In genomic region chr19:42876563-42876962, GRCm38 (mm10) we compare ENCODE assay signal across 23 mouse cellular contexts.
DNase-seq lines count a peak whose midpoint lies in the region; ATAC-seq lines count a peak whose summit lies in the region.
"Had no signal": no experiment of that assay in that cellular context is flagged by ENCODE, and none has a peak within 500 bp of the region (broad histone marks: within the 10 kb centered on the region; RNA-seq: fewer than 3 reads in every experiment).

No protein-coding gene starts in this region.

- H3K36me3 ChIP-seq in stomach, embryonic 14.5 days (ENCODE audit: control insufficient read depth, insufficient read depth, low read length), result no peaks in the 10 kb centered on the region
- H3K36me3 ChIP-seq in stomach, embryonic 16.5 days (ENCODE audit: control insufficient read depth, insufficient read depth, low read length), result no peaks in the 10 kb centered on the region
- no peaks in the 10 kb centered on the region for H3K36me3 ChIP-seq in kidney, embryonic 16.5 days (ENCODE audit: insufficient read depth, low read length)
- H3K36me3 ChIP-seq: embryonic facial prominence, embryonic 10.5 days; embryonic facial prominence, embryonic 12.5 days; forebrain, embryonic 15.5 days had no signal

- peak; percentile 41 for DNase-seq in ES-CJ7 (ENCODE audit: low read depth, low spot score)
- no peak for DNase-seq in kidney, postnatal 14 days
- DNase-seq in frontal cortex, postnatal 25 days (ENCODE audit: low spot score in 2 of 2), result no peak
- DNase-seq: adrenal gland, adult 8-10 months; adrenal gland, postnatal 14 days; adrenal gland, postnatal 36 days; B cell, adult 2 months; cerebellum, adult 11-12 months; cerebellum, adult 2 months; cerebellum, adult 9-10 months; cerebellum, postnatal 10 days; cerebellum, postnatal 25 days; forebrain, postnatal 0 days had no signal

- H3K27me3 ChIP-seq in stomach, embryonic 14.5 days (ENCODE audit: control insufficient read depth, insufficient read depth, low read length), result no peaks in the 10 kb centered on the region
- no peaks in the 10 kb centered on the region for H3K27me3 ChIP-seq in stomach, embryonic 16.5 days (ENCODE audit: control insufficient read depth, insufficient read depth, low read length)
- H3K27me3 ChIP-seq in kidney, embryonic 16.5 days (ENCODE audit: insufficient read depth, low read length), result no peaks in the 10 kb centered on the region
- H3K27me3 ChIP-seq: CH12.LX; embryonic facial prominence, embryonic 12.5 days; forebrain, embryonic 13.5 days; forebrain, embryonic 15.5 days had no signal

- H3K4me1 ChIP-seq in stomach, embryonic 14.5 days (ENCODE audit: control insufficient read depth, insufficient read depth, low read length), result no peaks in the 10 kb centered on the region
- H3K4me1 ChIP-seq in stomach, embryonic 16.5 days (ENCODE audit: control insufficient read depth, insufficient read depth, low read length), result no peaks in the 10 kb centered on the region
- no peaks in the 10 kb centered on the region for H3K4me1 ChIP-seq in kidney, embryonic 16.5 days (ENCODE audit: insufficient read depth, low read length)
- H3K4me1 ChIP-seq: embryonic facial prominence, embryonic 12.5 days; forebrain, embryonic 13.5 days; forebrain, embryonic 15.5 days had no signal

- no peak overlapping the region for H3K27ac ChIP-seq in stomach, embryonic 14.5 days (ENCODE audit: low read length)
- H3K27ac ChIP-seq in stomach, embryonic 16.5 days (ENCODE audit: low read length), result no peak overlapping the region
- H3K27ac ChIP-seq in kidney, embryonic 16.5 days (ENCODE audit: low read length), result no peak overlapping the region
- H3K27ac ChIP-seq: embryonic facial prominence, embryonic 10.5 days; embryonic facial prominence, embryonic 12.5 days; forebrain, embryonic 13.5 days; forebrain, embryonic 15.5 days had no signal

- 64% methylated on average over 4 of the region's 4 CpGs for WGBS in stomach, embryonic 14.5 days
- WGBS in stomach, embryonic 16.5 days, result 63% methylated on average over 4 of the region's 4 CpGs
- WGBS in kidney, embryonic 16.5 days, result 87% methylated on average over 4 of the region's 4 CpGs

- 0 out of 2 replicates have a peak, but pooled peaks have one; percentile 14 for ATAC-seq in stomach, embryonic 14.5 days (ENCODE audit: insufficient number of reproducible peaks, insufficient read depth, low FRiP score, low read depth)
- ATAC-seq in stomach, embryonic 16.5 days (ENCODE audit: insufficient read depth, low FRiP score), result peak; percentile 25; the same call in 1 of the 2 replicates
- no peak for ATAC-seq in kidney, embryonic 16.5 days (ENCODE audit: low FRiP score, low TSS enrichment)
- ATAC-seq: activated CD4-positive, CD25-positive, alpha-beta regulatory T cell, adult 4 months; CD4-positive, CD25-positive, alpha-beta regulatory T cell, adult 4 months; forebrain, embryonic 13.5 days; forebrain, embryonic 15.5 days; forebrain, postnatal 0 days had no signal

- H3K9ac ChIP-seq in stomach, embryonic 14.5 days (replicated peaks; ENCODE audit: low read depth, low read length), result no peak overlapping the region
- no peak overlapping the region for H3K9ac ChIP-seq in stomach, embryonic 16.5 days (ENCODE audit: low read length)
- no peak overlapping the region for H3K9ac ChIP-seq in kidney, embryonic 16.5 days (replicated peaks; ENCODE audit: low read length)
- H3K9ac ChIP-seq: embryonic facial prominence, embryonic 12.5 days; forebrain, embryonic 13.5 days; forebrain, embryonic 15.5 days; forebrain, postnatal 0 days had no signal

- H3K4me3 ChIP-seq in stomach, embryonic 14.5 days (ENCODE audit: low read depth, low read length), result no peak overlapping the region
- no peak overlapping the region for H3K4me3 ChIP-seq in stomach, embryonic 16.5 days (replicated peaks; ENCODE audit: low read length)
- no peak overlapping the region for H3K4me3 ChIP-seq in kidney, embryonic 16.5 days (ENCODE audit: low read length)
- H3K4me3 ChIP-seq: embryonic facial prominence, embryonic 10.5 days; embryonic facial prominence, embryonic 12.5 days; forebrain, embryonic 13.5 days; forebrain, embryonic 15.5 days had no signal

- H3K9me3 ChIP-seq in stomach, embryonic 14.5 days (ENCODE audit: control insufficient read depth, low read depth, low read length), result no peaks in the 10 kb centered on the region
- no peaks in the 10 kb centered on the region for H3K9me3 ChIP-seq in stomach, embryonic 16.5 days (replicated peaks; ENCODE audit: control insufficient read depth, low read length)
- H3K9me3 ChIP-seq in kidney, embryonic 16.5 days (ENCODE audit: low read length), result no peaks in the 10 kb centered on the region
- H3K9me3 ChIP-seq: embryonic facial prominence, embryonic 10.5 days; embryonic facial prominence, embryonic 12.5 days; forebrain, embryonic 13.5 days; forebrain, embryonic 15.5 days had no signal

- H3K4me2 ChIP-seq in stomach, embryonic 14.5 days (replicated peaks; ENCODE audit: low read depth, low read length), result no peak overlapping the region
- no peak overlapping the region for H3K4me2 ChIP-seq in stomach, embryonic 16.5 days (ENCODE audit: low read depth, low read length)
- no peak overlapping the region for H3K4me2 ChIP-seq in kidney, embryonic 16.5 days (replicated peaks; ENCODE audit: low read depth, low read length)
- H3K4me2 ChIP-seq: embryonic facial prominence, embryonic 12.5 days; forebrain, embryonic 13.5 days; forebrain, embryonic 15.5 days had no signal
